In the genomic region with DNA sequence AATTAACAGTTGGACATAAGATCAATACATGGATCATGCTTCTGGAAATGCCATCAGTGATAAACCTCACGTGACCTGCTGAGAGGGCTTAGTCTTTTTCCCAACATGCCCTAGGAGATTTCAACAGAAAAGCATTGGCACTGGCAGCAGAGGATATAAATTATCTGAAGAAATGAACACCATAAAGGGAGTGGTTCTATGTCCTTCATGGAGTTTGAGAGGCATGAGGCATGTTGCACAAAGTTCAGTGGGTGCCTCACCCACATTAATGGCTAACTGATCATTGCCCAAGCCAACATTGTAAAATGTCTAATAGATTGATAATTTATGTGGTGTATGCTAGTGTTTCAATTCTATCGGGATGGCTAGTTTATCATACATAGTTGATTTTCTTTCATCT, we compare ENCODE assay signal across 28 mouse cellular contexts.
"Had no signal": no experiment of that assay in that cellular context is flagged by ENCODE, and none has a peak within 500 bp of the region (broad histone marks: within the 10 kb centered on the region; RNA-seq: fewer than 3 reads in every experiment).

No protein-coding gene starts in this region.

- H3K36me3 ChIP-seq: embryonic facial prominence, embryonic 10.5 days; embryonic facial prominence, embryonic 12.5 days; embryonic facial prominence, embryonic 13.5 days; embryonic facial prominence, embryonic 15.5 days; forebrain, embryonic 10.5 days; forebrain, embryonic 12.5 days; forebrain, embryonic 15.5 days had no signal

- H3K4me2 ChIP-seq: embryonic facial prominence, embryonic 12.5 days; embryonic facial prominence, embryonic 13.5 days; embryonic facial prominence, embryonic 15.5 days; forebrain, embryonic 12.5 days; forebrain, embryonic 13.5 days; forebrain, embryonic 15.5 days had no signal

- H3K9me3 ChIP-seq: embryonic facial prominence, embryonic 10.5 days; embryonic facial prominence, embryonic 12.5 days; embryonic facial prominence, embryonic 13.5 days; embryonic facial prominence, embryonic 15.5 days; forebrain, embryonic 10.5 days; forebrain, embryonic 12.5 days; forebrain, embryonic 13.5 days; forebrain, embryonic 15.5 days had no signal

- H3K4me1 ChIP-seq: embryonic facial prominence, embryonic 10.5 days; embryonic facial prominence, embryonic 12.5 days; embryonic facial prominence, embryonic 13.5 days; embryonic facial prominence, embryonic 15.5 days; forebrain, embryonic 10.5 days; forebrain, embryonic 12.5 days; forebrain, embryonic 13.5 days; forebrain, embryonic 15.5 days had no signal

- H3K27me3 ChIP-seq: embryonic facial prominence, embryonic 12.5 days; embryonic facial prominence, embryonic 13.5 days; embryonic facial prominence, embryonic 15.5 days; forebrain, embryonic 12.5 days; forebrain, embryonic 13.5 days; forebrain, embryonic 15.5 days had no signal

- H3K9ac ChIP-seq: embryonic facial prominence, embryonic 12.5 days; embryonic facial prominence, embryonic 13.5 days; embryonic facial prominence, embryonic 15.5 days; forebrain, embryonic 12.5 days; forebrain, embryonic 13.5 days; forebrain, embryonic 15.5 days; forebrain, postnatal 0 days had no signal

- H3K27ac ChIP-seq: embryonic facial prominence, embryonic 10.5 days; embryonic facial prominence, embryonic 12.5 days; embryonic facial prominence, embryonic 13.5 days; embryonic facial prominence, embryonic 15.5 days; forebrain, embryonic 10.5 days; forebrain, embryonic 12.5 days; forebrain, embryonic 13.5 days; forebrain, embryonic 15.5 days; gastrocnemius, adult 2 months had no signal

- ATAC-seq: forebrain, embryonic 13.5 days; forebrain, embryonic 14.5 days; forebrain, embryonic 15.5 days; forebrain, embryonic 16.5 days; forebrain, postnatal 0 days had no signal

- DNase-seq: cerebellum, adult 18-20 months; cerebellum, adult 2 months; cerebellum, adult 8-10 months; cerebellum, adult 9-10 months; cerebellum, adult 9-11 months; cerebellum, postnatal 10 days; cerebellum, postnatal 14 days; cerebellum, postnatal 25 days; cerebellum, postnatal 36 days; embryo, embryonic 11 days; forebrain, postnatal 0 days; gastrocnemius, adult 2 months; gastrocnemius, postnatal 10 days; gastrocnemius, postnatal 14 days; gastrocnemius, postnatal 25 days; gastrocnemius, postnatal 36 days; heart, adult 11 months had no signal

- H3K4me3 ChIP-seq: embryonic facial prominence, embryonic 10.5 days; embryonic facial prominence, embryonic 12.5 days; embryonic facial prominence, embryonic 13.5 days; embryonic facial prominence, embryonic 15.5 days; erythroblast, embryonic 14.5 days; forebrain, embryonic 10.5 days; forebrain, embryonic 12.5 days; forebrain, embryonic 13.5 days; forebrain, embryonic 15.5 days; gastrocnemius, adult 2 months had no signal
